Mouse (Mus musculus) small intestine, adult 2 months (tissue): ENCODE measurements around the gene Marveld3. TPM values are rescaled to one million over a fixed set of nuclear protein-coding genes. Genes with fewer than 3 reads are reported as not detected.
A peak's percentile ranks its signal among the peaks of the same experiment; 100 is the strongest.

Experiments used
- H3K27ac ChIP-seq: fragments of 200-500 bp; 2 replicates; pipeline ENCODE4 v1.5.1; 2012; ENCODE audit warnings: low read depth, low read length, control low read depth, inconsistent platforms; ENCODE audit not compliant: insufficient read depth
- H3K27me3 ChIP-seq: fragments of 200-500 bp; 2 replicates; pipeline ENCODE4 v1.6.1; 2012; ENCODE audit warnings: mild to moderate bottlenecking, moderate library complexity, low read length, inconsistent platforms; ENCODE audit not compliant: control insufficient read depth, insufficient read depth
- H3K36me3 ChIP-seq: fragments of 200-500 bp; 2 replicates; pipeline ENCODE4 v1.6.1; 2012; ENCODE audit warnings: mild to moderate bottlenecking, low read length, control low read depth, inconsistent platforms; ENCODE audit not compliant: control insufficient read depth, insufficient read depth
- H3K4me1 ChIP-seq: fragments of 200-500 bp; 2 replicates; pipeline ENCODE4 v1.6.1; 2012; ENCODE audit warnings: low read length, inconsistent platforms, mixed read lengths; ENCODE audit not compliant: control insufficient read depth, insufficient read depth, insufficient read length
- H3K4me3 ChIP-seq: fragments of 200-500 bp; 2 replicates; pipeline ENCODE4 v1.5.1; 2012; ENCODE audit warnings: low read depth, mild to moderate bottlenecking, control low read depth, inconsistent platforms, low read length, moderate library complexity
- CTCF ChIP-seq: fragments of 200-500 bp; IDR thresholded peaks from 2 replicates; pipeline ENCODE4 v1.5.1; 2012; ENCODE audit warnings: low read depth, mild to moderate bottlenecking, control low read depth, inconsistent platforms, low read length, moderate library complexity, mixed read lengths; ENCODE audit not compliant: insufficient replicate concordance, insufficient read length; ENCODE audit errors: extremely low read depth
- POLR2A ChIP-seq: fragments of 200-500 bp; IDR thresholded peaks from 2 replicates; pipeline ENCODE4 v1.6.1; 2012; ENCODE audit warnings: low read depth, mild to moderate bottlenecking, control low read depth, inconsistent platforms, low read length, moderate library complexity
- WGBS: fragments of 180-500 bp; shearing (Covaris S2); methylation state at CpG from one replicate; pipeline ENCODE4 v1.1.7; 2018; 5-methylcytosine and 5-hydroxymethylcytosine counted together
- polyA plus RNA-seq: library from polyadenylated mRNA; depleted of rRNA; stranded (reverse); fragments of >200 nt; gene quantifications from 2 replicates; pipeline ENCODE4 v1.2.3, GENCODE M21; 2012; rRNA removed

The Marveld3 gene
- 26.5 and 48.7 TPM in 2 replicates for polyA plus RNA-seq

DNA sequence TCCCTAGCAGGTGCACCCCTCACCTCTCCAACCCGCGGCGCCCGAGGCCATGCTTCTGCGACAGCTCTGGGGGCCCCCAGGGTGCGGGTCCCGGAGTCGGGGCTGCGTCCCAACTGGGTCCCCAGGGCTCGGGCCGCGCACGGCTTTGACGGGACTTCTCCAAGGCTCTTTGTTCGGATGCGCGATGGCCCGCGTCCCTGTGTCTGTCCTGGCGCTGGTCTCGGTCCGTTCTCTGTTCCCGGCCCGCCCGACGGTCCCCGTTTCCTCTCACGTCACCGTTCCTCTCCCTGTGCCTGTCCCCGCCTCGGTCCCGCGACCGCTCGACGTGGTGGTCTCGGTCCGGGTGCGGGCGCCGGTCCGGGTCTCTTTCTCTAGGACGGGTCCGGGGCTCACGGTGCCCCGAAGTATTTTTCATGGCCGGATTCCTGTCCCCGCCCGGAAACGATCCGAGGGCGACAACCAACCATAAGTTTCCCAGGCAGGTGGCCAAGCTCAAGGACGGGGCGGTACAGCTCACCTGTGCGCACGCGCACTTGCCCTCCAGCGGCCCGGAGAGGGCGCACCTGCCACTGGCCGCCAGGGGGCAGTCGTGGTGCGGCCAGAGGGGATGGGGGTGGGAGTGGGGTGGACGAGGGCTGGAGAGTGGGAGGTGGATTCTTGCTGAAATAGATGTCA lies at the start of gene Marveld3:
TSS of gene Marveld3 (minus strand) at position 511 of the 675 bp plus-strand sequence.
- TF ChIP-seq CTCF (peak; percentile 94; the same call in 1 of the 2 replicates), POLR2A (peak; percentile 85)
- WGBS: 1% methylated on average over 64 of the region's 64 CpGs
- Histone ChIP-seq H3K36me3 (peaks cover 11% of the 10 kb centered on the region), H3K27me3 (0 out of 2 replicates have a peak, but pooled peaks cover 5% of the 10 kb centered on the region), H3K4me1 (peaks cover 25% of the 10 kb centered on the region; the same call in 1 of the 2 replicates), H3K27ac (peak within 1 kb of the TSS; percentile 88), H3K4me3 (peak within 1 kb of the TSS; percentile 90)

DNA sequence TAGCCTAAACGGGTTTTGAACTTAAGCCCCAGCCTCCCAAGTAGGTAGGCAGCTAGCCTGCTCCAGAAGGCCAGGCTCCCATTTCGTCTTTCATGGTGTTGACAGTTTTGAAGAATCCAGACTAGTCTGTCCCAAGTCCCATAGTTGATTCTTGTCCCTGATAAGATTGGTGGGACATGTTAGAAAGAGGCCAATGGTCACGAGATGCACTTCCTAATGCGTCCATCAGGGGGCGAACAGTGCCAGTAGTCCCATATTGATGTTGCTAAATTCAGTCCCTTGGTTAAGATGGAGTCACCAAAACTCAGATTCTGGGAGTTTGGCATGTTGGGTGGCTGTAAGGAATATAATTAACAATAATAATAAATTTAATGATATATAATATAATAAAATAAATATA lies 48.9 kb upstream of the Marveld3 start:
- H3K4me1 ChIP-seq: peaks cover 7% of the 10 kb centered on the region
- no peak overlapping the region for H3K27ac ChIP-seq
- 32% methylated on average over 5 of the region's 5 CpGs for WGBS

DNA sequence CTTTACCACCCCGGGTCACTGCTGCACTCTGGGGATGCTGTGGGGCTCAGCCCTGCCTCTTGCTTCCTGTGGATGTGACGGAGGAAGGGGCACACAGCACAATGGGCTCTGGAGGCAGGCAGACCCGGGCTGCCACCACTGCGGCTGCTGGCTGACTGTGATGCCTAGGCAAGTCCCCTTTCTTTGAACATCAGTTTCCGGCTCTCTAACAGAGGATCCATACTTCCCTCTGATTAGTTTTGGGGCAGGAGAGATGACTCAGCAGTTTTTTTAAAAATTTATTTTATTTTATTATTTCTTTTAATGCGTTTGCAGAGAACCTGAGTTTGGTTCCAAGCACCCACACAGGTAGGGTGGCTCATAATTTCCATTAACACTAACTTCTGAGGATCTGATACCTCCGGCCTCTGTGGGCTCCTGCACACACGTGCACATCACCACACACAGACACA lies 47.0 kb upstream of the Marveld3 start:
- TF ChIP-seq CTCF (no peak), POLR2A (no peak)
- peak overlapping the region; percentile 73 for H3K27ac ChIP-seq
- 38% methylated on average over 8 of the region's 8 CpGs for WGBS

More for the DNA sequence above, 48.9 kb upstream of the Marveld3 start:
- Histone ChIP-seq H3K27me3 (no peaks in the 10 kb centered on the region), H3K4me3 (no peak overlapping the region), H3K36me3 (no peaks in the 10 kb centered on the region)
- peak; percentile 53; the same call in 1 of the 2 replicates for TF ChIP-seq CTCF
- no peak for TF ChIP-seq POLR2A

DNA sequence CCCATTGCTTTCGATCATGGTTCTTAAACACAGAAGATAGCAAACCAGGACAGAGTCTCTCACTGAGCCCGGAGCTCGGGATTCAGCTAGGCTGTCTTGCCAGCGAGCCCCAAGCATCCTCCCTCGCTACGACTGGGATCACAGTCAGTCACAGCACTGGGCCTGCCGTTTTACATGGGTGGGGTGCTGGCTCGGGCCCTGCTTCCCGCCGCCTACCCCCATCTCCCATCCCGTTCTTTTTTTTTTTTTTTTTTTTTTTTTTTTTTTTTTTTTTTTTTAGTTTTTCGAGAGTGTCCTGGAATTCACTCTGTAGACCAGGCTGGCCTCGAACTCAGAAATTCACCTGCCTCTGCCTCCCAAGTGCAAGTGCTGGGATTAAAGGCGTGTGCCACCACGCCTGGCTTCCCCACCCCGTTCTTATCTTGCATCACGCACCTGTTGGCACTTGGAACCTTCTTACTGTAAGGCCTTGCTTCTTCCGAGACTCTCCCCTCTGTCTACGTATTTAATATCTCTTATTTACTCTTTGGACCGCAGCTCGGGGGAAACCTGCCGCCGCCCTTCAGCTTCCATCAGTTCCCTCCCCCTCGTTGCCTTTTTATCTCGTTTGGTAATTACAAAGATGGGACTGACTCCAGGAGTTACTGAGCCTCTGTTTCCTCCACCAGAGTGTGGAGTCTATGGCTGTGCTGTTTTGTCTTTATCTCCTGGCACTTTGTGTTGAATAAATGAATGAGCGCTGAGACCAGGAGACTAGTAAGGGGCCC lies 46.4 kb upstream of the Marveld3 start:
- TF ChIP-seq POLR2A (no peak), CTCF (no peak)
- 52% methylated on average over 25 of the region's 26 CpGs for WGBS
- H3K27ac ChIP-seq: peak overlapping the region; percentile 73
- H3K27me3 ChIP-seq: no peaks in the 10 kb centered on the region
- H3K4me3 ChIP-seq: no peak overlapping the region
- H3K36me3 ChIP-seq: no peaks in the 10 kb centered on the region
- peaks cover 7% of the 10 kb centered on the region for H3K4me1 ChIP-seq

More for the DNA sequence above, 47.0 kb upstream of the Marveld3 start:
- H3K27me3 ChIP-seq: no peaks in the 10 kb centered on the region
- no peak overlapping the region for H3K4me3 ChIP-seq
- no peaks in the 10 kb centered on the region for H3K36me3 ChIP-seq
- peaks cover 7% of the 10 kb centered on the region for H3K4me1 ChIP-seq

DNA sequence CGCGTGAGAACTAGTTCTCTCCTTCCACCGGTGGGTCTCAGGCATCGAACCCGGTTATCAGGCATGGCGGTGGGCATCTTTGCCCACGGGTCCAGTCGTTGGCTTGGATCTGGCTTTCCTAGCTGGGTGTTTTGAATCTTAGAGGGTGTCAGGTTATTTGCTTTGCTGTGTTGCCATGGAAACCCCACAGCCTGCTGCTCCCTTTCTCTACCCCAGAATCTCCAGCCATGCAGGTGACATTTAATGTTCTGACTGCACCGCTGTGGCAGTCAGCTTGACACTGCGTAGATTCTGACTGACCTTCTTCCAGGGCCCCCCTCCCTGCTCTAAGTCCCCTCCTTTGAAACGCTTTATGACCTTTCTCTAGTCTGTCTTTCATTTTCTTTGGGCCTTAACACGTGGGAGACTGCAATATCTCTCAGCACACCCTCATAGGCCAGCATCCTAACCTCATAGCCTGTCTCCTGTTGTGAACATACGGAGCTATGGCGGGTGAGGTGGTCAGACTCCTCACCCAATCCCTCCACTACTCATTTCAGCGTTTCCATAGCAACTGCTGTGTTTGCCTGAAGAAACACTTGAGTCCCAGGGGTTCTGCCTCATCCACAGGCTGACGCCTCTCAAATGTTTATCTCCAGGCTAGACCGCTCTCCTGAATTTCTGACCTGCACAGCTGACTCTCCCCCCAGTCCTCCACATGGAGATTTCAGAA lies 44.5 kb upstream of the Marveld3 start:
- no peak for TF ChIP-seq CTCF
- no peaks in the 10 kb centered on the region for H3K27me3 ChIP-seq
- peaks cover 7% of the 10 kb centered on the region for H3K4me1 ChIP-seq
- no peaks in the 10 kb centered on the region for H3K36me3 ChIP-seq
- 76% methylated on average over 17 of the region's 17 CpGs for WGBS
- no peak overlapping the region for H3K4me3 ChIP-seq
- H3K27ac ChIP-seq: no peak overlapping the region

DNA sequence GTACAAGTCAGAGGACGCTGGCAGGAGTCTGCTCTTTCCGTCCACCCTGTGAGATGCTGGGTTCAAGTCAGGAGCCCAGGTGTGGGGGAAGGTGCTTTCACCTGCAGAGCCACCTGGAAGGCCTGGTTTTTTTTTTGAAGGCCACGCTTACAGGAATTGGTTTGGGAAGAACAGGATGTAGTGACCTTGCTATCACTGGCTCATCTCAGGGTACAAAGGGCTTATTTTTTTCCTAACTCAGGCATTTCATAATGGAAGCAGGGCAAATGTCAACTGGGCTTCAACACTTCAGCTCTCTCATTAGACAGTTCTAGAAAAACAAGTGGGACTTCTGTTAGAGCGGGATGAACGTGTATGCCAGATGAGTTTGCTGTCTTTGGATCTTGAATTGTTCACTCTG lies 42.3 kb upstream of the Marveld3 start:
- no peak for TF ChIP-seq CTCF
- TF ChIP-seq POLR2A: no peak
- Histone ChIP-seq H3K4me1 (peaks cover 7% of the 10 kb centered on the region), H3K27ac (no peak overlapping the region), H3K27me3 (no peaks in the 10 kb centered on the region), H3K4me3 (no peak overlapping the region), H3K36me3 (no peaks in the 10 kb centered on the region)
- WGBS: 70% methylated on average over 5 of the region's 5 CpGs
